Mouse (Mus musculus) kidney, embryonic 14.5 days (tissue): ENCODE measurements around the gene Itgb5. TPM values are rescaled to one million over a fixed set of nuclear protein-coding genes. Genes with fewer than 3 reads are reported as not detected.

Experiments used
- ATAC-seq: fragments of 200-750 bp; cut with Nextera tagmentation; 2 replicates; pipeline ENCODE4 v1.8.0; 2017; ENCODE audit warnings: moderate number of reproducible peaks, mild to moderate bottlenecking, moderate TSS enrichment, moderate library complexity; ENCODE audit not compliant: low FRiP score, low TSS enrichment
- H3K27ac ChIP-seq: fragments of 300-500 bp; sonication (generic); 2 replicates; pipeline ENCODE4 v1.5.1; 2014; ENCODE audit warnings: low read depth, mild to moderate bottlenecking, low read length, moderate library complexity, mixed read lengths
- H3K27me3 ChIP-seq: fragments of 300-500 bp; sonication (generic); 2 replicates; pipeline ENCODE4 v1.6.1; 2014; ENCODE audit warnings: mild to moderate bottlenecking, low read length; ENCODE audit not compliant: control insufficient read depth, insufficient read depth
- H3K36me3 ChIP-seq: fragments of 300-500 bp; sonication (generic); 2 replicates; pipeline ENCODE4 v1.6.1; 2014; ENCODE audit warnings: low read length, mixed read lengths; ENCODE audit not compliant: control insufficient read depth, insufficient read depth
- H3K4me1 ChIP-seq: fragments of 300-500 bp; sonication (generic); 2 replicates; pipeline ENCODE4 v1.6.1; 2014; ENCODE audit warnings: low read length, mixed read lengths; ENCODE audit not compliant: control insufficient read depth, insufficient read depth
- H3K4me2 ChIP-seq: fragments of 300-500 bp; sonication (generic); replicated peaks from 2 replicates; pipeline ENCODE4 v1.6.1; 2014; ENCODE audit warnings: low read depth, mild to moderate bottlenecking, low read length
- H3K4me3 ChIP-seq: fragments of 300-500 bp; sonication (generic); 2 replicates; pipeline ENCODE4 v1.5.1; 2014; ENCODE audit warnings: mild to moderate bottlenecking, low read length
- H3K9ac ChIP-seq: fragments of 300-500 bp; sonication (generic); 2 replicates; pipeline ENCODE4 v1.6.1; 2014; ENCODE audit warnings: low read depth, mild to moderate bottlenecking, low read length, moderate library complexity
- H3K9me3 ChIP-seq: fragments of 300-500 bp; sonication (generic); 2 replicates; pipeline ENCODE4 v1.6.1; 2016; ENCODE audit warnings: low read length; ENCODE audit not compliant: control insufficient read depth
- WGBS: fragments of 180-500 bp; shearing (Covaris S2); extraction: QIAGEN DNeasy Blood & Tissue Kit; methylation state at CpG from one replicate; pipeline ENCODE4 v1.1.7; 2014; 5-methylcytosine and 5-hydroxymethylcytosine counted together
- polyA plus RNA-seq: library from polyadenylated mRNA; unstranded; fragments of >200 nt; fragmentation: Nextera tagmentation; extraction: Ambion mirVana; gene quantifications from 2 replicates; pipeline ENCODE4 v1.2.1, GENCODE M21; 2014

Itgb5 gene
- polyA plus RNA-seq, 1 experiment from 2014 or later = 49.7 TPM

- Histone ChIP-seq H3K27ac (no peak overlapping the region), H3K9me3 (no peaks in the 10 kb centered on the region), H3K4me2 (no peak overlapping the region), H3K36me3 (no peaks in the 10 kb centered on the region; the same call in 1 of the 2 replicates), H3K9ac (no peak overlapping the region), H3K4me3 (no peak overlapping the region), H3K27me3 (no peaks in the 10 kb centered on the region), H3K4me1 (peaks cover 28% of the 10 kb centered on the region)
- WGBS = 92% methylated on average over 4 of the region's 4 CpGs
- ATAC-seq = no peak
Observed at GRCm38 (mm10) chr16:33880765-33881164, 51.3 kb downstream of the Itgb5 start.

DNA sequence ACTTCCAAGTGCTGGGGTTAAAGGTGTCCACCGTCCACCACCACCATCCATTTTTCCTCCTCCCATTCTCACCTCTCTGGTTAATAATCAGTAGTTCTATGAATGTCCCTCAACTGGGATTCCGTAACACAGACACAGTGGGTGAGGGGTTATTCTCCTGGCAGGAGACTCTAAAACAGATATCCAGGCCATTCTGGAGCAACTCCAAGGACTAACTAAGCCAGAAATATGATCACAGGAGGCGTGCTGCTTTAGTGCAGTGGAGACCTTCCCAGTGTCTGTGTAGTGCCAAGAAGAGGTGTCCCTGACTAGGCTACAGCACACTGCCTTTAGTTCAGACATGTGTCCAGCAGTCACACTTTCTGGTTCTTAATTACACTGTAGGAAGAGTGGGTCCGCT is 53.1 kb downstream of the Itgb5 start:
- no peak overlapping the region for H3K4me2 ChIP-seq
- H3K9ac ChIP-seq = no peak overlapping the region
- no peak overlapping the region for H3K4me3 ChIP-seq
- no peaks in the 10 kb centered on the region; the same call in 1 of the 2 replicates for H3K36me3 ChIP-seq
- H3K4me1 ChIP-seq = peaks cover 38% of the 10 kb centered on the region
- H3K27me3 ChIP-seq = no peaks in the 10 kb centered on the region
- H3K9me3 ChIP-seq = no peaks in the 10 kb centered on the region
- peak overlapping the region; percentile 52; the same call in 1 of the 2 replicates for H3K27ac ChIP-seq
- 57% methylated on average over 4 of the region's 4 CpGs for WGBS
- no peak for ATAC-seq

DNA sequence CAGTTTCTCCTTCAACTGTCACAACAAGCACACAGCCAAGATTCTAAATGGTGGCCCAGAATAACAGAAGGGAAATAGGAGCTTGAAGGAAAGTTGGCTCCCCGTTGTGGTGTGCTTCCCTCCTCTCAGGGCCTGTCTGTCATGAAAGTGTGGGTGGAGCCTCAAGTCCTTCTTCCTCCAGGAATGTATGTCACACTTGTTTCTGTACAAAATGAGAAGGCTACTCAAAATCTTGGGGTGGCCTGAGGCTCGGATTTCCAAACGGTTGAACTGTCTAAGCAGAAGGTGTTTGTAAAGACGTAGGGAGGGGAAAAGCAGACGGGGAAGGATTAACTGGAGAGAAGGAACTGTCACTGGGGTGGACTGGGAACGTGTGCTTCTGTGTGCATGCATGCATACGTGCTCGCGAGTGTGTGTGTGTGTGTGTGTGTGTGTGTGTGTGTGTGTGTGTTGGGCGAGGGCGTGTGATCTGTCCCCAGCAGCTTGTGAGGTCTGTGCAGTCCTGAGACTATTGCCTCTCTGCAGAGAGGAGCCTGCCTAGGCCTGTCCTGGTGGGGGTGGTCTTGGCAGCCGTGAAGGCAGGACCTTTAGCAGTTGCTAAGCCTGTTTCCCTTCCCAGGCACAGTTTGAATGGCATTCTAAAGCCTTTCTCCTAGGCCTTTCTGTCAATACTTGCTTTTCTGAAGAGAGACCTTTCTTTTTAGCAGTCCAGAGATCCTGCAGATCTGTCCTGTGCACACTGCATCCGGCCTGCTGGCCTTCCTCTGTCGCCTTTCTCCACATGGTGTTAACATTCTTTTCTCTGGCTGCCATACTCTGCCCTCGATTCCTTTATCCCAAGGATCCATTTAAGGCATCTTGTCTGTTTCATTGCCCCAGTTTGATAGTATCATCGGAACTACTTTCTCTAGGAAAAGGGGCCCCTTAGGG is 53.8 kb downstream of the Itgb5 start:
- no peak for ATAC-seq
- Histone ChIP-seq H3K4me1 (peaks cover 38% of the 10 kb centered on the region), H3K4me2 (no peak overlapping the region), H3K27me3 (no peaks in the 10 kb centered on the region), H3K36me3 (no peaks in the 10 kb centered on the region; the same call in 1 of the 2 replicates), H3K9ac (no peak overlapping the region), H3K9me3 (no peaks in the 10 kb centered on the region), H3K27ac (peak overlapping the region; percentile 52; the same call in 1 of the 2 replicates), H3K4me3 (no peak overlapping the region)
- WGBS = 52% methylated on average over 16 of the region's 16 CpGs

GRCm38 (mm10) chr16:33884201-33884600 is 54.7 kb downstream of the Itgb5 start:
- Histone ChIP-seq H3K27me3 (no peaks in the 10 kb centered on the region), H3K9ac (no peak overlapping the region), H3K4me2 (no peak overlapping the region), H3K4me3 (no peak overlapping the region), H3K27ac (no peak overlapping the region), H3K36me3 (no peaks in the 10 kb centered on the region; the same call in 1 of the 2 replicates), H3K4me1 (peaks cover 38% of the 10 kb centered on the region), H3K9me3 (no peaks in the 10 kb centered on the region)
- WGBS = 77% methylated on average over 5 of the region's 5 CpGs
- no peak for ATAC-seq

DNA sequence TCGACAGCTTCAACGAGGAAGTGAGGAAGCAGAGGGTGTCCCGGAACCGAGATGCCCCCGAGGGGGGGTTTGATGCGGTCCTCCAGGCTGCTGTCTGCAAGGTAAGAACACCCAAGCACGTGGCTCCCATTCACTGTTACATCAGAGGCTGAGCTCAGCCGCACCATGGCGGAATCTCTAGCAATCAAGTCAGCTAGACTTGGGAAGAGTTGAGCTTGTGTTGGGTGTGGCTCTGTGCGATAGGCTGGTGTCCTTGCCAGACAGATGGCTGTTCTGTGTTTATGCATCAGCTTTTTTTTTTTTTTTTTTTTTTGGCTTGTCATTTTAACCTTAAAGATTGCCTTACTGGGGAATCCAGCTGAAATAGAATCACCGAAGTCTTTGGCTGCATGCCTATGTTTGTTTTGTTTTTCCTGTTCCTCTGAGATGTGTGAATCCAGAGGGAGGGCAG is 55.6 kb downstream of the Itgb5 start:
- no peaks in the 10 kb centered on the region; the same call in 1 of the 2 replicates for H3K36me3 ChIP-seq
- no peaks in the 10 kb centered on the region for H3K9me3 ChIP-seq
- WGBS = 61% methylated on average over 11 of the region's 11 CpGs
- ATAC-seq = no peak
- no peak overlapping the region for H3K4me2 ChIP-seq
- peaks cover 43% of the 10 kb centered on the region for H3K4me1 ChIP-seq
- no peak overlapping the region for H3K9ac ChIP-seq
- no peak overlapping the region for H3K27ac ChIP-seq
- no peak overlapping the region for H3K4me3 ChIP-seq
- H3K27me3 ChIP-seq = no peaks in the 10 kb centered on the region

DNA sequence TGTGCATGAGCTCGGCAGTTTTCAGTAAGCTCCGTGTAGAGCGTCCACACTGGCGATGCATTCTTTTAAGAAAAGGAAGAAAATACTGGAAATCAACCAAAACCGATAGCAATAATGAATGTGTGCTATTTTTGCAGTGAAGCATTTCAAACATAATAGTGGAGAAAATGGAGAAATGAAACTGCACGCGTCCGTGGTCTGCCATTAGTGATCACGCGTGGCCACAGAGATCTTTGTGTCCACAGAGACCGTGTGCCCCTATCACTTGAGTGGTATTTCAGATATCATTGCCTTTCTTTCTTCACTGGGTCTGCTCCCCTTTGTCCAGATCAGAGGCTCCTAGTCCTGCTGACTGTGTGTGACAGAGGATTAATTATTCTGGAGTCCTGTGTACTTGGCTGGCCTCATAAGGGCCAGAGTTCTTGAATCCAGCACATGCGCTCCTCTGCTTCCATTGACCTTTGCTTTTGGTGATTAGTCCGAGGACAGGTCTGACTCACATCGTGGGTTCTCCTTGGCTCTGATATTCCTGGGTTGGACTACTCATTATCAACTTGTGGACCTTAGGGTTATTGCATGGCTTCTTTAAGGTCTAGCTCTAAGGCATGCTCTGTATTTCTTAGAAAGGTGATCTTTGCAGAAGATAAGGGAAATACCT is 56.3 kb downstream of the Itgb5 start:
- no peak for ATAC-seq
- H3K27me3 ChIP-seq = no peaks in the 10 kb centered on the region
- no peak overlapping the region for H3K27ac ChIP-seq
- H3K4me2 ChIP-seq = no peak overlapping the region
- H3K4me3 ChIP-seq = no peak overlapping the region
- WGBS = 89% methylated on average over 14 of the region's 14 CpGs
- no peaks in the 10 kb centered on the region for H3K9me3 ChIP-seq
- no peaks in the 10 kb centered on the region; the same call in 1 of the 2 replicates for H3K36me3 ChIP-seq
- H3K4me1 ChIP-seq = peaks cover 43% of the 10 kb centered on the region
- H3K9ac ChIP-seq = no peak overlapping the region

DNA sequence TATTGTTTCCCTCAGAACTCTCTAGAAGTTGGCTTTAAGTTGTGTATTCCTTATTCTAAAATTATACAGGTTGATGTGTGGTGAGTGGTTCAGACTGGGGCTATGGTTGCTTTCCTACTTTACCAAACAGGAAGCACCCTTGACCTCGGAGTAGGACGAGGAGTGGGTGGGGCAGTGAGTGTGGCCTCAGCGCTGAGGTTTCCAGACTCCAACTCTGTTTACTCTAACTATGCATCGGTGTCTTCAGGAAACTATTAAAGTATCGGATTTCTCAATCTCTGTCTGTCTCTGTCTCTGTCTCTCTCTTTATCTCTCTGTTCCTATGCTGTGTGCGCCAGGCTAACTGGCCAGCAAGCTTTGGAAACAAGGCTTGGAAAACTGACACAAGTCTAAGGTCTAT is 57.2 kb downstream of the Itgb5 start:
- ATAC-seq = 0 out of 2 replicates have a peak, but pooled peaks have one; percentile 24
- Histone ChIP-seq H3K9ac (no peak overlapping the region), H3K27ac (no peak overlapping the region; the same call in 1 of the 2 replicates), H3K4me3 (no peak overlapping the region), H3K4me1 (peaks cover 50% of the 10 kb centered on the region), H3K9me3 (no peaks in the 10 kb centered on the region), H3K36me3 (no peaks in the 10 kb centered on the region; the same call in 1 of the 2 replicates), H3K27me3 (no peaks in the 10 kb centered on the region), H3K4me2 (no peak overlapping the region)
- WGBS = 13% methylated on average over 6 of the region's 6 CpGs

DNA sequence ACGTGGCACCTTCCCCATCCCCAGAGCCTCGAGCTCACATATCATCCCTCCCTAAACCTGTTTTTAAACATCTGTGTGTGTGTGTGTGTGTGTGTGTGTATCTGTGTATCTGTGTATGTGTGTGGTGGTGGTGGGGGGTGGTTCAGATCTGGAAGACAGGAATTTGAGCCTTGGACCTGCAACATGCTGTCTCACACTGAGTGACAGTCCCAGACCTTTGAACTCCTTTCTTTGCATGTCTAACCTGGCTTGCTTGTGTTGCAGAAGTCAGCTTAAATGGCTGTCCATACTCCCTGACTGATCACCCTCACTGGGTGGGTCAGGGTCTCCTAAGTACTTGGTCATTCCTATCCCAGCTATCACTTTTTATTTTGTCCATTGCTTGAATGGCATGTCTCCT is 58.5 kb downstream of the Itgb5 start:
- no peak overlapping the region for H3K27ac ChIP-seq
- H3K4me3 ChIP-seq = no peak overlapping the region
- 70% methylated on average over 2 of the region's 2 CpGs for WGBS
- no peak overlapping the region for H3K4me2 ChIP-seq
- H3K27me3 ChIP-seq = no peaks in the 10 kb centered on the region
- peaks cover 57% of the 10 kb centered on the region for H3K4me1 ChIP-seq
- ATAC-seq = no peak
- H3K36me3 ChIP-seq = no peaks in the 10 kb centered on the region; the same call in 1 of the 2 replicates
- H3K9ac ChIP-seq = no peak overlapping the region
- no peaks in the 10 kb centered on the region for H3K9me3 ChIP-seq
